Mouse (Mus musculus): ENCODE data around the gene Clec12b.

GRCm38 (mm10) chr6:129402404-129402803, 16.7 kb upstream of the Clec12b start:
- TF ChIP-seq CTCF (IDR thresholded peaks at IDR 0.05; ENCODE audit: low read depth): no peak
- no peak for TF ChIP-seq EP300 (IDR thresholded peaks at IDR 0.05; ENCODE audit: low read depth)
